Mouse (Mus musculus): ENCODE data around the gene Srrm1. TPM values are rescaled to one million over a fixed set of nuclear protein-coding genes. Genes with fewer than 3 reads are reported as not detected.

Gene Srrm1
- polyA plus RNA-seq, 1 experiment from 2014 or later, result 201 TPM

- Histone ChIP-seq H3K4me2 (no peak overlapping the region), H3K4me3 (ENCODE audit: low read depth, low read length) (no peak overlapping the region), H3K4me1 (ENCODE audit: insufficient read depth) (peaks cover 8% of the 10 kb centered on the region; the same call in 1 of the 2 replicates), H3K27me3 (ENCODE audit: insufficient read depth, low read length) (no peaks in the 10 kb centered on the region), H3K9me3 (ENCODE audit: low read depth, low read length) (no peaks in the 10 kb centered on the region), H3K27ac (ENCODE audit: low read depth) (no peak overlapping the region), H3K36me3 (ENCODE audit: insufficient read depth) (no peaks in the 10 kb centered on the region), H3K9ac (no peak overlapping the region)
- no peak for TF ChIP-seq CTCF (IDR thresholded peaks at IDR 0.05; ENCODE audit: low read depth)
- ATAC-seq (ENCODE audit: insufficient read depth), result peak; percentile 14; the same call in 1 of the 2 replicates
- DNase-seq, result no peak
- WGBS, result 66% methylated on average over 10 of the region's 10 CpGs
These were observed 50.9 kb downstream of the Srrm1 start for GRCm38 (mm10) chr4:135302261-135302660.

- H3K4me2 ChIP-seq, result no peak overlapping the region
- no peaks in the 10 kb centered on the region for H3K4me1 ChIP-seq (ENCODE audit: insufficient read depth)
- H3K27ac ChIP-seq (ENCODE audit: low read depth), result no peak overlapping the region
- ATAC-seq (ENCODE audit: insufficient read depth) (no peak), DNase-seq (no peak)
- no peak overlapping the region for H3K9ac ChIP-seq
- no peaks in the 10 kb centered on the region for H3K36me3 ChIP-seq (ENCODE audit: insufficient read depth)
- TF ChIP-seq CTCF (IDR thresholded peaks at IDR 0.05; ENCODE audit: low read depth), result no peak
- 58% methylated on average over 3 of the region's 3 CpGs for WGBS
- no peaks in the 10 kb centered on the region for H3K9me3 ChIP-seq (ENCODE audit: low read depth, low read length)
- H3K27me3 ChIP-seq (ENCODE audit: insufficient read depth, low read length), result no peaks in the 10 kb centered on the region
- no peak overlapping the region for H3K4me3 ChIP-seq (ENCODE audit: low read depth, low read length)
These were observed 52.0 kb downstream of the Srrm1 start for GRCm38 (mm10) chr4:135301166-135301565.

GRCm38 (mm10) chr4:135300248-135301041 lies 52.7 kb downstream of the Srrm1 start:
- 90% methylated on average over 26 of the region's 26 CpGs for WGBS
- Histone ChIP-seq H3K4me1 (ENCODE audit: insufficient read depth) (no peaks in the 10 kb centered on the region), H3K9me3 (ENCODE audit: low read depth, low read length) (no peaks in the 10 kb centered on the region), H3K9ac (no peak overlapping the region), H3K27me3 (ENCODE audit: insufficient read depth, low read length) (no peaks in the 10 kb centered on the region), H3K4me2 (no peak overlapping the region), H3K36me3 (ENCODE audit: insufficient read depth) (no peaks in the 10 kb centered on the region), H3K4me3 (ENCODE audit: low read depth, low read length) (no peak overlapping the region), H3K27ac (ENCODE audit: low read depth) (no peak overlapping the region)
- DNase-seq (no peak), ATAC-seq (ENCODE audit: insufficient read depth) (no peak)
- TF ChIP-seq CTCF (IDR thresholded peaks at IDR 0.05; ENCODE audit: low read depth), result no peak

- peak overlapping the region; percentile 81 for H3K27ac ChIP-seq (ENCODE audit: low read depth)
These were observed 54.4 kb downstream of the Srrm1 start for GRCm38 (mm10) chr4:135298680-135299079.

GRCm38 (mm10) chr4:135297931-135298546 lies 55.1 kb downstream of the Srrm1 start:
- DNase-seq, result peak; percentile 66
- H3K9ac ChIP-seq, result no peak overlapping the region; the same call in 1 of the 2 replicates
- H3K36me3 ChIP-seq (ENCODE audit: insufficient read depth), result no peaks in the 10 kb centered on the region
- H3K9me3 ChIP-seq (ENCODE audit: low read depth, low read length), result no peaks in the 10 kb centered on the region
- no peaks in the 10 kb centered on the region for H3K27me3 ChIP-seq (ENCODE audit: insufficient read depth, low read length)
- peak overlapping the region; percentile 81 for H3K27ac ChIP-seq (ENCODE audit: low read depth)
- 60% methylated on average over 15 of the region's 15 CpGs for WGBS
- no peaks in the 10 kb centered on the region for H3K4me1 ChIP-seq (ENCODE audit: insufficient read depth)
- no peak overlapping the region for H3K4me3 ChIP-seq (ENCODE audit: low read depth, low read length)
- TF ChIP-seq CTCF (IDR thresholded peaks at IDR 0.05; ENCODE audit: low read depth), result no peak
- peak; percentile 73 for ATAC-seq (ENCODE audit: insufficient read depth)
- H3K4me2 ChIP-seq, result 0 out of 2 replicates have a peak overlapping the region, but pooled peaks have one; percentile 15

More at GRCm38 (mm10) chr4:135298680-135299079, 54.4 kb downstream of the Srrm1 start:
- ATAC-seq (ENCODE audit: insufficient read depth) (no peak), DNase-seq (no peak)
- WGBS, result 78% methylated on average over 10 of the region's 10 CpGs
- no peak for TF ChIP-seq CTCF (IDR thresholded peaks at IDR 0.05; ENCODE audit: low read depth)
- H3K36me3 ChIP-seq (ENCODE audit: insufficient read depth), result no peaks in the 10 kb centered on the region
- H3K4me2 ChIP-seq, result no peak overlapping the region
- H3K4me3 ChIP-seq (ENCODE audit: low read depth, low read length), result no peak overlapping the region
- no peaks in the 10 kb centered on the region for H3K4me1 ChIP-seq (ENCODE audit: insufficient read depth)
- H3K9me3 ChIP-seq (ENCODE audit: low read depth, low read length), result no peaks in the 10 kb centered on the region
- no peaks in the 10 kb centered on the region for H3K27me3 ChIP-seq (ENCODE audit: insufficient read depth, low read length)
- no peak overlapping the region for H3K9ac ChIP-seq

GRCm38 (mm10) chr4:135297146-135297545 lies 56.0 kb downstream of the Srrm1 start:
- Histone ChIP-seq H3K36me3 (ENCODE audit: insufficient read depth) (no peaks in the 10 kb centered on the region), H3K27me3 (ENCODE audit: insufficient read depth, low read length) (no peaks in the 10 kb centered on the region), H3K27ac (ENCODE audit: low read depth) (no peak overlapping the region), H3K4me3 (ENCODE audit: low read depth, low read length) (no peak overlapping the region), H3K4me2 (no peak overlapping the region), H3K9ac (no peak overlapping the region), H3K4me1 (ENCODE audit: insufficient read depth) (peaks cover 4% of the 10 kb centered on the region; the same call in 1 of the 2 replicates), H3K9me3 (ENCODE audit: low read depth, low read length) (no peaks in the 10 kb centered on the region)
- ATAC-seq (ENCODE audit: insufficient read depth) (no peak), DNase-seq (no peak)
- TF ChIP-seq CTCF (IDR thresholded peaks at IDR 0.05; ENCODE audit: low read depth), result no peak
- WGBS, result 78% methylated on average over 7 of the region's 7 CpGs

- ATAC-seq (ENCODE audit: insufficient read depth), result no peak
- DNase-seq, result no peak
These were observed 56.6 kb downstream of the Srrm1 start for GRCm38 (mm10) chr4:135296565-135296964.

More at GRCm38 (mm10) chr4:135296565-135296964, 56.6 kb downstream of the Srrm1 start:
- no peaks in the 10 kb centered on the region for H3K27me3 ChIP-seq (ENCODE audit: insufficient read depth, low read length)
- TF ChIP-seq CTCF (IDR thresholded peaks at IDR 0.05; ENCODE audit: low read depth), result no peak
- H3K36me3 ChIP-seq (ENCODE audit: insufficient read depth), result no peaks in the 10 kb centered on the region
- no peak overlapping the region for H3K4me2 ChIP-seq
- no peaks in the 10 kb centered on the region for H3K9me3 ChIP-seq (ENCODE audit: low read depth, low read length)
- no peak overlapping the region for H3K9ac ChIP-seq
- H3K4me3 ChIP-seq (ENCODE audit: low read depth, low read length), result no peak overlapping the region
- no peak overlapping the region for H3K27ac ChIP-seq (ENCODE audit: low read depth)
- peaks cover 7% of the 10 kb centered on the region; the same call in 1 of the 2 replicates for H3K4me1 ChIP-seq (ENCODE audit: insufficient read depth)
